Mouse (Mus musculus): ENCODE data around the gene Gm36028.

The Gm36028 gene

DNA sequence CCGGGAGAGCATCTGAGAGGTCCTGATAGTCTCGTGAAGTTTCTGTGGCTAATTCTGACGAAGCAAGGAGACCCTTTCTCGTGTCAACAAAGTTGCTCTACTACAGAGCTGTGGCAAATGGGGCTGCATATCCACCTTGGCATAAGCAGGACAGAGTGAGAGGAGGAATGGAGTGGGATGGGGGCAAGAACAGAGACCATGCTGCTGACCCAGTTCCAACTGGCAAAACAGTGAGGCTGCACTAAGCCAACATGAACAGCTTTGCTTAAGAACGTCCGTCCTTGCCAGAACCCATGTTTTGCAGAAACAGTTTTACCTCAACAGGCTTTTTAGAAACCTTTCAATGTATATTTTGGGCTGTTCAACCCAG lies 51.3 kb downstream of the Gm36028 start:
- no peak for DNase-seq (ENCODE audit: low spot score in 2 of 2)

DNA sequence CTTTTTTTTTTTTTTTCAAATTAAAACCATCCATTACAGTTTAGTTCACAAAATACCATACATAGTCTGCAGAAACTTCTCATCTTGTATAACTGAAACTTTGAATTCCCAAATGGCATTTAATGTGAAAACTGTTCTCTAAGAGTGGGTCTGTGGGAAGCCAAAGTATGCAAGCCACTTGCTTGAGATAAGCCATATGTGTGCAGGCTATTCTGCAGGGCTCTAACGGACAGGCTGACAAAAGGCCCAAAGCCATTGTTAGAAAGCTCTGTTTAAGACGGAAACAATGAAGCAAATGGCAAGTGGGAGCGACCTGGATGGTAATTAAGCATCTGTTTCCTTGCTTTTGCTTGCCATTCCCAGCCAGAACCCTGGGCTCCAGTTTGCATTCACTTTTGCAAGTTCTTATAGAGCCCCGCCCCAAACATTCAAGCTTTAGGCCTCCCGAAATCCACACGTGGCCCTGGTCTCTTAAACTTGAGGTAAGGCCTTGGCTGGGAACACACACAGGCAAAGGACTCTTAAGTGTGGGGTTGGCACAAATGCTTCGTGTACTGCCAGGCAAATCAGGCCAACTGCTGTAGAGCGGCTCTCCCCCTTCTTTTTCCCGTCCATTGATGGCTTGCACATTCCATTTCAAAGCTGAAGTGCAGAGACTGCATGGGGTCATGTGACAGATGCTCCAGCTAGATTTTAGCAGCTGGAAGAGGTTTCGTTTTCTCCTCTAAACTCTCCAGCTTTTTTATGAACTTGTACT lies 51.9 kb downstream of the Gm36028 start:
- DNase-seq (ENCODE audit: low spot score in 2 of 2) = no peak

DNA sequence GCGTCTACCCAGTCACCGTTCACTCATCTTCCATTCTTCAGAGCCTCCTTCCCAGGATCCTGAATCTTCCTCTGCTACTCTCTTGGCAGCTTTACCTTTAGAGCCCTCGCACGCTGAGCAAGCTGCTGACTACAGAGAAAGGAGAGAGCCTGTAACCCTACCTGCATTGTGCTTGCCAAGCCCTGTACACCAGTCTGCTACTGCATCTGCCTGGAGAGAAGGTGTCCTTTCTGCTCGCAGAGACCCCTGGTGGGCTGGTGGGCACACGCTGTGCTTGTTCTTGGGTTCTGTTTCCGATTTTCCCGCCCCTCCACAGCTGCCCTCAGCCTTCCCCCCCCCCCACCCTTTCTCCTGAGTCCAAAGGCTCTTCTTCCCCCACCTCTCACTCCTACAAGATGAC lies 53.7 kb downstream of the Gm36028 start:
- DNase-seq (ENCODE audit: low spot score in 2 of 2) = no peak

GRCm38 (mm10) chr16:37805746-37806495 lies 55.0 kb downstream of the Gm36028 start:
- DNase-seq (ENCODE audit: low spot score in 2 of 2) = no peak

- no peak for DNase-seq (ENCODE audit: low spot score in 2 of 2)
These were observed 57.5 kb downstream of the Gm36028 start for GRCm38 (mm10) chr16:37803387-37803950.

- no peak for DNase-seq (ENCODE audit: low spot score in 2 of 2)
These were observed 58.2 kb downstream of the Gm36028 start for GRCm38 (mm10) chr16:37802686-37803295.

GRCm38 (mm10) chr16:37801097-37801496 lies 59.8 kb downstream of the Gm36028 start:
- no peak for DNase-seq (ENCODE audit: low spot score in 2 of 2)

Data from spleen, postnatal 10 days (tissue).